Mouse (Mus musculus) left cerebral cortex, adult 2 months (tissue): ENCODE measurements around the gene Paqr7. TPM values are rescaled to one million over a fixed set of nuclear protein-coding genes. Genes with fewer than 3 reads are reported as not detected.

Source experiments
- DNase-seq, 2 experiments: peaks; one replicate each; pipeline ENCODE4 v3.0.0; 2021 to 2022; ENCODE audit warnings: low spot score in 2 of 2, mixed read lengths in 1 of 2; ENCODE audit errors: extremely low spot score in 1 of 2
- H3K27ac ChIP-seq: fragments of 200-600 bp; 2 replicates; pipeline ENCODE4 v1.8.1; 2022
- H3K4me3 ChIP-seq: fragments of 200-600 bp; 2 replicates; pipeline ENCODE4 v1.8.1; 2022
- CTCF ChIP-seq: fragments of 200-600 bp; IDR thresholded peaks from 2 replicates; pipeline ENCODE4 v1.8.1; 2022; ENCODE audit warnings: antibody characterized with exemption, mild to moderate bottlenecking, moderate library complexity
- intact Hi-C: fragments of 180-260 bp; cut with DNase I; formaldehyde crosslinking; loops from one replicate; pipeline ENCODE4 v1.15.1; 2025
- total RNA-seq, 2 experiments: library from RNA; stranded (reverse); gene quantifications; 2 replicates each; pipeline ENCODE4 v1.2.3; 2021

Gene Paqr7
- total RNA-seq, 2 experiments from 2014 or later, result 69.3 to 77.9 TPM

- Histone ChIP-seq H3K27ac (no peak overlapping the region), H3K4me3 (no peak overlapping the region)
- intact Hi-C loops, result no loop called here
- DNase-seq, result no peak
- TF ChIP-seq CTCF, result no peak
Observed at GRCm38 (mm10) chr4:134523447-134523846, 26.9 kb downstream of the Paqr7 start.

DNA sequence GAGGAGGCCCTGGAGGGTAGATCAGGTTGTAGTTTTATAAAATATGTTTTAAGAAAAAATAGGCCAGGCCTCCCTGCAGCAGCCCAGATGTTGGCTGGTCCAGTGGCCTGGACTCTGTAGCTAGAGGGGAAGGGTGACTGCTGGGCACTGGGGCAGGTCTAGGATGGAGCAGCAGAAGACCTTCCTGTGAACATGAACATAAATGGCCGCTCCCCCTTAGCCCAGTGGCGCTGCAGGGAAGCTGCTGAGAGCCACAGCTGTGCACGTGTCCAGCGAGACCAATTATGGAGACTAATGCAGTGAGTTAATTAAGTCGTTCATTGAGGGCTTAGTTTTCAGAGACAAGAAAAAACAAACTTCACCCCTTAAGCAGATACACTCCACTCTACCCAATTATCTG is 29.3 kb downstream of the Paqr7 start:
- no peak for DNase-seq
- intact Hi-C loops, result no loop called here
- Histone ChIP-seq H3K27ac (no peak overlapping the region), H3K4me3 (no peak overlapping the region)
- no peak for TF ChIP-seq CTCF

GRCm38 (mm10) chr4:134526220-134526619 is 29.7 kb downstream of the Paqr7 start:
- H3K4me3 ChIP-seq, result no peak overlapping the region
- TF ChIP-seq CTCF, result no peak
- no peak overlapping the region for H3K27ac ChIP-seq
- intact Hi-C loops, result no loop called here
- no peak for DNase-seq

DNA sequence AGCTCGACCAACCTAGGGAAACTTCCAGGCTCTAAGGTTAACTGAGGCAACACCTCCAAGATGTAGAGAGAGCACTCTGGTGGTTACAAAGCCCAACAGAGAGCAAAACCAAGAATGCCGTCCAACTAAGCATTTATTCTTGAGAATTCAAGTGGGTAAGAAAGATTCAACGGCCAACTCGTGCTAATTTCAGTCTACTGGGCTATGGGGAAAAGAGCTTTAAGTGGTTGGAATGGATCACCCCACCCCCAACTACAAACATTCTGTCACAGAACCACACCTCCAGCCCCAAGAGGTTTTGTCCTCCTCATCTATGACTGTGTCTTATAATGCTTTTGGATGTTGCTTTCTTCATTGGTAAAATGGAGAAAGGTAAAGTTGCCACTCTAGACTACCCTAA is 36.4 kb downstream of the Paqr7 start:
- no peak for DNase-seq
- intact Hi-C loops, result no loop called here
- H3K27ac ChIP-seq, result no peak overlapping the region
- H3K4me3 ChIP-seq, result no peak overlapping the region
- TF ChIP-seq CTCF, result no peak

- Histone ChIP-seq H3K27ac (no peak overlapping the region), H3K4me3 (no peak overlapping the region; the same call in 1 of the 2 replicates)
- no peak for DNase-seq
- no peak for TF ChIP-seq CTCF
- intact Hi-C loops, result no loop called here
Observed at GRCm38 (mm10) chr4:134533421-134533820, 36.9 kb downstream of the Paqr7 start.

- H3K4me3 ChIP-seq, result peak overlapping the region; percentile 98
- H3K27ac ChIP-seq, result peak overlapping the region; percentile 84
- no peak for TF ChIP-seq CTCF
- DNase-seq, result peak; percentile 57 to 58
- intact Hi-C loops, result no loop called here
Observed at GRCm38 (mm10) chr4:134534124-134534886, 37.8 kb downstream of the Paqr7 start.

DNA sequence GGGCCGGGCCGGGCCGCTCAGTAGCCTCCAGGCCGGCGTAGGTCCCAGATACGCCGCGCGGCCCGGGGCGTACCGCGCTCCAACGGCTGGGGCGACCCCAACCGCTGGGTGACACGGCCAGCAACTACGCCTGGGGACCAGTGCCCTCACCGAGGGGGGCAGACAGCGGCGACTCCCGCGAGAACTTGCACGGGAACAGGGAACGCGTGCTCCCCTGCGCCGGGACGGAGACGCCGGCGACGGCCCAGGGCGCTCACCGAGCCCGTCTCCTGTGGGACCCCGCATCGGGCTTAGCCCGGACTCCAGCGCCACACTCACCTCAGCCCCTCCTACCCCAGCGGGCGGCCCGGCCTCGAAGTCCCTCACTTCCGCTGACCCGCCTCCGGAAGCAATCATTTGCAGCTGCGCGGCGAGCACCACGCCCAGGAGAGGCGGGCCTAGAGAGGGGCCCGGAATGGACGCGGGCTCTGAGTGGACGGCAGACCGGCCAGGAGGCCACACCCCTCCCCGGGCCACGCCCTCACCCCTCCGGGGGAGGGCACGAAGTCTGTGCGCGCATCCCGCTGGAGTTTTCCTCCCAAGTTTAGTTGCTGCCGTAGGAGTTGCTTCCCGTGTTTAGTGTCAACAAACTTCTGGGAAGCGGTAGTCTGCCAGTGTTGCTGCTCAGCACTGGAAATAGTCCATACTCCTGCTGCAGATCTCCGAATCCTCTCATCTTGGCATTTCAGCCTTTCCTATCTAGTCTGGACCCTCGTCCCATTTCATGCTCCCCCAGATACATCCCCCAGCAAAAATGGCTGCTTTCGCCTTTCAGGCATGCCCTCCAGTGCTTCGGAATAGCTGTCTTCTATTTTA is 38.7 kb downstream of the Paqr7 start, which contains the start of gene Mtfr1l:
Mtfr1l (minus strand) TSS at position 456 of the 855 bp plus-strand sequence.
- intact Hi-C loops, result no loop called here
- peak; percentile 96 for DNase-seq
- peak within 1 kb of the TSS; percentile 84 for H3K27ac ChIP-seq
- TF ChIP-seq CTCF, result no peak
- H3K4me3 ChIP-seq, result peak within 1 kb of the TSS; percentile 98

GRCm38 (mm10) chr4:134535787-134536151 is 39.3 kb downstream of the Paqr7 start:
- Histone ChIP-seq H3K4me3 (peak overlapping the region; percentile 98), H3K27ac (peak overlapping the region; percentile 70; the same call in 1 of the 2 replicates)
- no peak for TF ChIP-seq CTCF
- no peak for DNase-seq
- intact Hi-C loops, result no loop called here

GRCm38 (mm10) chr4:134538997-134539580 is 42.6 kb downstream of the Paqr7 start:
- no peak overlapping the region for H3K4me3 ChIP-seq
- intact Hi-C loops, result no loop called here
- TF ChIP-seq CTCF, result no peak
- no peak for DNase-seq
- H3K27ac ChIP-seq, result no peak overlapping the region

GRCm38 (mm10) chr4:134542726-134543125 is 46.2 kb downstream of the Paqr7 start:
- DNase-seq, result no peak
- intact Hi-C loops, result loop anchor here (2.0 to 5.0 kb wide), 3 partner anchors 160 to 340 kb away; no protein-coding TSS in a partner anchor
- H3K27ac ChIP-seq, result no peak overlapping the region
- no peak for TF ChIP-seq CTCF
- no peak overlapping the region for H3K4me3 ChIP-seq

DNA sequence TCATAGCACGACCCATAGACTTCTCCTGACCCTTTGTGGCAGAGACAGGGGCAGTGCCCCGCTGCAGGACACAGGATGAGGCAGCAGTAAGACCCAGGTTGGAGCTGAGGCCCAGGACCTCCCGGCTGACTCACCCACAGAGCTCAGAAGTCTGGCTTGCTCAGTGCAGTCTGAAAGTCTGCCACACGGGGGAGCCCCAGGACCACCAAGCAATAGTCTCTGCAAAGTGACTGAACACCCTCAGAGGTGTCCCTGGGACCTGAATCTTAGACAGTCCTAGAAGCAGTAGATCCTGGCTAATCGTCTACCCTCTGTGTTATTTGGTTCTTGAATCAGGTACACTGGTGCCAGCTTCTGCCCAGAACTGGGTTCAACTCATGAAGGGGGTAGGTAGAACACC is 46.8 kb downstream of the Paqr7 start:
- no peak overlapping the region for H3K27ac ChIP-seq
- intact Hi-C loops, result loop anchor here (2.0 to 5.0 kb wide), 3 partner anchors 160 to 339 kb away; no protein-coding TSS in a partner anchor
- DNase-seq, result peak; percentile 87 to 96
- TF ChIP-seq CTCF, result peak; percentile 98
- H3K4me3 ChIP-seq, result no peak overlapping the region
